Mouse (Mus musculus) kidney, adult 2 months (tissue): Measurements from ENCODE around the gene Limch1.

Source experiments
- CTCF ChIP-seq: fragments of 200-500 bp; conservative IDR thresholded peaks from 2 replicates; pipeline ENCODE4 v1.5.1; 2011; ENCODE audit warnings: low read depth, mild to moderate bottlenecking, control low read depth, low read length, moderate library complexity, mixed read lengths; ENCODE audit not compliant: insufficient read depth, insufficient read length
- POLR2A ChIP-seq: fragments of 200-500 bp; IDR thresholded peaks from one replicate; pipeline ENCODE4 v1.6.1; 2011; ENCODE audit warnings: low read depth, low read length, control low read depth

GRCm38 (mm10) chr5:66877066-66877465, 131.4 kb downstream of the Limch1 start:
- TF ChIP-seq CTCF (no peak), POLR2A (no peak)
